Mouse (Mus musculus): Measurements from ENCODE around the gene Saa4.
"Not testable (repeated sequence)": the region's sequence is repeated elsewhere in the genome, so short reads cannot be mapped to it uniquely, and the experiment has no call there.

The Saa4 gene

GRCm38 (mm10) chr7:46716897-46717296 is 15.5 kb downstream of the Saa4 start:
- no peak for DNase-seq (ENCODE audit: low spot score in 2 of 2)

DNA sequence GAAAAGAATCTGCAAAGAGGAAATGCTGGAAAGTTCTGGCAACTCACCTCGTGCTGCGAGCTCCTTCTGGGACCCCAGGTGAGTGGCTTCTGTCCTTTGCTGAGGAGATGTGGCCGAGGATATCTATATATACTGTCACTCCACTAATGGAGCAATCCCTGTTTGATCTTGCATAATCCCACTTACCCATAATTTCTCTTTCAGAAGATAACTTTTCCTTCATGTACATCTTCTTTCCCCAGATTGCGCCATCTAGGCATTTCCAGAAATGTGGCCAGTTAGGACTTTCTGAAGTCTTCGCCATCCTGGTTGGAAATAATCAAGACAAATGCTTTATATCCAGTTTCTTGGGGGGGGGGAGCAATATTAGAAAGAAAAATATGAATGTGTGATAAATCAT is 16.8 kb downstream of the Saa4 start, which contains the start of gene Saa3:
Saa3 (minus strand) TSS at position 101 of the 400 bp plus-strand sequence.
- no peak for DNase-seq (ENCODE audit: low spot score in 2 of 2)

DNA sequence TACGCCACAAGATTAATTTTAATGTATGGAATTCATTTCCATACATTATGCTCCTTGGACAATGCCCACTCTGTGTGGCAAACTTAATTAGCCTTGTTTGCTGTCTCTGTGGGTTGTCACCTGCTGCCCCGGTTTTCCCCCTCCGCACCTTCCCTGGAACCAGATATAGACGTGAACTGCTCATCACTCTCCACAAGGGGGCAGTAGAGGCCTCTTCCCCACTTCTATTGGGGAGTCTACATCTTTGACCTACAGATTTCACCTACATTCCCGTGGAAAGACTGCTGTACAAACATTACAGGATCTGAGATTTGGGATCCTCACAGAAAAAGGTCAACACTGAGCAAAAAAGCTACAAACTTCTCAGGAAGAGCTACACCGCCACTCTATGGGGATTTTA is 17.9 kb downstream of the Saa4 start:
- peak in 1 of 2 experiments; percentile 49 for DNase-seq (ENCODE audit: low spot score in 2 of 2)

- no peak for DNase-seq (ENCODE audit: low spot score in 2 of 2)
Measured at GRCm38 (mm10) chr7:46712250-46712649, 20.2 kb downstream of the Saa4 start.

DNA sequence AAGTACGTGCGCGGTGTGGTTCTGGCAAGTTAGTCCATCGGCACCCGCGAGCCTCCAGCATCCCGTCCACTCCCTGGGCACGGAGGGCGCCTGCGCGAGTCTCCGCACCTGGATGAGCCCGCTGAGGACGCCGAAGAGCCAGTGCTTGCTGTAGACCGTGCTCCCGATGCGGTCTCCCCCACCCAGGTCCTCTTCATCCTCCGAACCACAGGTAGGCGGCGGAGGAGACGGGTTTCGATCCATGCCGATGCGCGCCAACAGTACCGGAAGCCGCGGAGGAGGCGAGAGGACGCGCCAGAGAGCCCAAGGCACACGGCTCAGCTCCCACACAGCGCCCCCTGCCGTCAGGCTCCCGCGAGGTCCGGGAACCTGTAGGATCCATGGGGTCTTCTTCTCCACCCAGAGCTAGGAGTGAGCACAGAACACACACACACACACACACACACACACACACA is 22.0 kb downstream of the Saa4 start, which contains the start of gene Saal1:
Saal1 (minus strand) TSS at position 291 of the 455 bp plus-strand sequence.
- peak; percentile 46 to 80 for DNase-seq (ENCODE audit: low spot score in 2 of 2)

DNA sequence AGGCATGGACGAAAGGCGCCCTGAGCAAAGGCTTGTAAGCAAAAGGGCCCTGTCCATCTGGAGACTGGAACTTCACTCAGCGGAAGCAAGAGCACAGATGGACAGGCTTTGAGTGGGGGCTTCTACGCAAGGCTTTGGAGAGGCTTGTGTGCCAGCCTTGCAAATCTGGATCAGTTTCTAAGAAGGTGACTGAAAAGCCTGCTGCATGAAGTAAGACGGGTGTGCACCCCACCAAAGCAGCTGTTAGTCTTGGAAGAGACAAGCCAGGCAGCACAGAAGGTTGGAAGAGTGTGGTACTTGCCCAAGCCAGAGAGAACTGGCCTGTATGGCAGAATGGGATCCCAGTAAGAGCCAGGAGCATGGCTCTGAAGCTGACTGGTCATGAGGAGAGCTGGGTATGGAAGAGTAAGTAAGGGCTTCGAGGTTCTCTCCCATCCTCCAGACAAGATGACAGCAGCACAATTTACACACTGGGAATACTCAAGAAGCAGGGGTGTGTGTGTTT is 31.8 kb downstream of the Saa4 start:
- DNase-seq (ENCODE audit: low spot score in 2 of 2), result no peak

DNA sequence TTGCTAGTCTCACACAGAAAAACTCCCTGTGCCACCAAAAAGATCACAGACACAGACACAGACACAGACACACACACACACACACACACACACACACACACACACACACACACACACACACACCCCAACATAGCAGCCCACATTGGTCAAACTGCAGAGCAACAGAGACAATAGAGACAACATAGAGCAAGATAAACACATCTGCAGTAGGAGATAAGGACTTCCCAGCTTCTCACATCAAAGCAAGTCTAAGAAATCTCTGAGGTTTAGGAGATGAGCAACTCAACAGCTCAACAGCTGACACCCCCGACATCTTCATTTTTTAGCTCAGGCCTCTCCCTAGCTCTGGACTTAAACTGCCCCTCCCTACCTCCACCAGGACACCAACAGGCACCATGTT is 35.6 kb downstream of the Saa4 start:
- no peak for DNase-seq (ENCODE audit: low spot score in 2 of 2)

- no peak for DNase-seq (ENCODE audit: low spot score in 2 of 2)
Measured at GRCm38 (mm10) chr7:46686827-46687226, 45.6 kb downstream of the Saa4 start.

DNA sequence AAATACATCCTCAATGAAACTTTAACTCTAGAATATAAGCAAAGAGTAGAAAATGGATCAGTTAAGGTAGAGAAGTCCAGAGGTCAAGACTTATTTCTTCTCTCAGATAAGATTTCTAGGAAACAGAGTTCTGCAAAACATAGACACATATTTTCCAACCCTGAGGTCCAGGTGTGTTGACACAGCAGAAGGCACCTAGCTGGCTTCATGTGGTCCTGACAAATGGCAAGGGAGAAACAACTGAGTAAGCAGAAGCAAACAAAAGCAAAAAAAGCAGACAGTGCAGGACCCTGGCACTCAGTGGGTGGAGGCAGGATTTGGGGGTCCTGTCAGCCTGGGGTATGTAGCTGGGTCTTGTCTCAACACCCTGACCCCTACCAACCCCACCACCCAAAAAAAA is 51.7 kb downstream of the Saa4 start:
- no peak for DNase-seq (ENCODE audit: low spot score in 2 of 2)

- DNase-seq (ENCODE audit: low spot score in 2 of 2), result not testable (repeated sequence)
Measured at GRCm38 (mm10) chr7:46679044-46679443, 53.4 kb downstream of the Saa4 start.

- DNase-seq (ENCODE audit: low spot score in 2 of 2), result no peak
Measured at GRCm38 (mm10) chr7:46678417-46678816, 54.0 kb downstream of the Saa4 start.
